Mouse (Mus musculus) CH12F3 (cell line): ENCODE measurements at regions not wholly inside any gene's neighbourhood (a gene's known extent, or its start where the extent isn't known, plus 50 kb on each side); places are given as distances from the start of the nearest gene placed in this dataset.

Source experiments
- in situ Hi-C: fragments of 300-500 bp; cut with MboI; formaldehyde crosslinking; loops from 2 replicates; pipeline ENCODE4 v1.14.3; 2020; ENCODE audit warnings: low sequenced_read_pairs

- in situ Hi-C loops, result no loop called here
Observed at GRCm38 (mm10) chr10:84080236-84080635, 357.6 kb downstream of the 1500009L16Rik start.

- in situ Hi-C loops, result no loop called here
Observed at GRCm38 (mm10) chr10:84081673-84082072, 358.7 kb downstream of the Nuak1 start.

- in situ Hi-C loops, result no loop called here
Observed at GRCm38 (mm10) chr10:84087528-84087927, 352.9 kb downstream of the Nuak1 start.

GRCm38 (mm10) chr10:84087929-84088328, 352.5 kb downstream of the Nuak1 start:
- in situ Hi-C loops, result no loop called here

- in situ Hi-C loops, result no loop called here
Observed at GRCm38 (mm10) chr10:84088799-84089778, 351.3 kb downstream of the Nuak1 start.

GRCm38 (mm10) chr10:84093919-84094318, 346.5 kb downstream of the Nuak1 start:
- in situ Hi-C loops, result no loop called here

GRCm38 (mm10) chr10:84097196-84097595, 343.2 kb downstream of the Nuak1 start:
- in situ Hi-C loops, result no loop called here

GRCm38 (mm10) chr10:84103985-84104384, 336.4 kb downstream of the Nuak1 start:
- in situ Hi-C loops, result no loop called here

- in situ Hi-C loops, result no loop called here
Observed at GRCm38 (mm10) chr10:84104556-84104955, 335.8 kb downstream of the Nuak1 start.

- in situ Hi-C loops, result no loop called here
Observed at GRCm38 (mm10) chr10:84109680-84110371, 330.6 kb downstream of the Nuak1 start.

- in situ Hi-C loops, result no loop called here
Observed at GRCm38 (mm10) chr10:84110372-84110985, 329.9 kb downstream of the Nuak1 start.

GRCm38 (mm10) chr10:84111502-84111901, 328.9 kb downstream of the Nuak1 start:
- in situ Hi-C loops, result no loop called here

GRCm38 (mm10) chr10:84111909-84112308, 328.5 kb downstream of the Nuak1 start:
- in situ Hi-C loops, result no loop called here

- in situ Hi-C loops, result no loop called here
Observed at GRCm38 (mm10) chr10:84119952-84120550, 320.3 kb downstream of the Nuak1 start.

GRCm38 (mm10) chr10:84137019-84137658, 303.3 kb downstream of the Nuak1 start:
- in situ Hi-C loops, result no loop called here

GRCm38 (mm10) chr10:84142741-84143454, 297.5 kb downstream of the Nuak1 start:
- in situ Hi-C loops, result no loop called here

- in situ Hi-C loops, result no loop called here
Observed at GRCm38 (mm10) chr10:84143674-84144343, 296.6 kb downstream of the Nuak1 start.

- in situ Hi-C loops, result no loop called here
Observed at GRCm38 (mm10) chr10:84144344-84144687, 296.1 kb downstream of the Nuak1 start.

- in situ Hi-C loops, result no loop called here
Observed at GRCm38 (mm10) chr10:84147305-84147984, 293.0 kb downstream of the Nuak1 start.
